Mouse (Mus musculus): ENCODE data around the gene Olfr1410.

DNA sequence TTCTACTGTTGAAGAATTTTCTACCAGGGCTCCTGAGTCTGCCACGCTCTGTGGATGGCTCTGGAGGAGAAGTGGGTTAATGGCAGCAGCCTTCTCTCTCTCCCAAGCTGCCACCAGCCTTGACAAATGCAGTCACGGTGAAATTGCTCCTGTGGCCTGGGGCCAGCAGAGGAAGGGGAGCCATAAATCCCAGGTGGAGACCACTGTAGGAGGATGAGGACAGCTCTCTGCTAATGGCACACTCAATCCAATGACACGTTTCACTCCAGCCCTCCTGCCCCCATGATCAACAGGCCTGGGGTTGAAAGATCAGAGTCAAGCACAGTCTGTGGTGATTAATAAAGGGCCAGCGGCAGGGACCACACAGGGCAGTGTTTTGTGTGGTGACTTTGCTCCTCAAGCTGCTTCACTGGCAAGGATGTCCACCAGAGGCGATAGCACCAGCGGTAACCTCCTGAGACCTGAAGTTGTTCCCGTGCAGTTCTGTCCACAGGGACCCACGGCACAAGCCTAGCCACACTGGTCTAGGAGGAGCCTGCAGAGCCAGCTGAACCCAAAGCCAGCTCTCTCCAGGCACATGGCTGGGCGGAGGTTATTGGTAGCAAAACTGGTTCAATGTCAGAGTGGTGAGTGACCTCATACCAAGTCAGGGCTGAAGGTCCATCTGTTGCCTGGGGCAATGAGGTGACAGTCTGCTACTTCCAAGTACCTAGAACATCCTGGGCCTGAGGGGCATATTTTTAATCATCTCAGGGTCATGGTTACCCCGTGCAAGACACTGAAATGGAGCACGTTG is 51.6 kb downstream of the Olfr1410 start:
- no peak for TF ChIP-seq TAL1 (IDR thresholded peaks at IDR 0.05; ENCODE audit: low read length)
- TF ChIP-seq GATA1 (IDR thresholded peaks at IDR 0.05; ENCODE audit: low read length): no peak
